Mouse (Mus musculus) embryonic fibroblast, embryonic 13.5 days (primary cell): Measurements from ENCODE around the gene Mrgpra6.

Experiments used
- CTCF ChIP-seq: IDR thresholded peaks from 2 replicates; pipeline ENCODE4 v1.5.1; 2011; ENCODE audit warnings: mild to moderate bottlenecking, control low read depth, low read length, moderate library complexity, borderline replicate concordance; ENCODE audit not compliant: insufficient read depth
- POLR2A ChIP-seq: IDR thresholded peaks from 2 replicates; pipeline ENCODE4 v1.6.1; 2011; ENCODE audit warnings: low read depth, mild to moderate bottlenecking, control low read depth, low read length, moderate library complexity

DNA sequence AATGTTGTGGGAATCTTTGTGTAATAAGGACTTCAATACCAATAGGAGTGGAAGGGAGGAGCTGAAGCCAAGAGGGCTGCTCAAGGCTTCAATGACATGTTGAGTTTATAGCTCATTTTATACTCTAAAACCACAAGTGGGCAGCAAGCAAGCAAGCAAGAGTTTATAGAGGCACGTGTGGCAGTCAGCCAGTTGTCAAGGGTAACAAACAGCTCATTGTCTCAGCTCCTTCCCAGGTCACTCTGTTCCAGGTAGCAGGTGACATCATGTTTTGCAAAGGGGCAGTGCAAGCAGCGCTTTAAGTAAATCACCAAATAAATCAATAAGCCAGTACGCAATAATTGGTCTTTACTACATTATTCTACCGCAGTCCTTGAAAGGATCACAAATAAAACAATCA lies 41.5 kb downstream of the Mrgpra6 start:
- no peak for TF ChIP-seq CTCF
- TF ChIP-seq POLR2A: no peak
